Mouse (Mus musculus): ENCODE measurements around the gene Dennd6b. TPM values are rescaled to one million over a fixed set of nuclear protein-coding genes. Genes with fewer than 3 reads are reported as not detected.

The Dennd6b gene
- total and polyA plus RNA-seq, 3 experiments, result 6.1 to 11.4 TPM; not detected in 1

GRCm38 (mm10) chr15:89234052-89234451 lies 37.8 kb upstream of the Dennd6b start:
- H3K4me3 ChIP-seq (ENCODE audit: control insufficient read depth in 1 of 2, insufficient read depth in 1 of 2, low read depth in 2 of 2, low read length in 2 of 2), result no peak overlapping the region
- DNase-seq (ENCODE audit: low read depth, low spot score), result no peak

GRCm38 (mm10) chr15:89233586-89233985 lies 37.3 kb upstream of the Dennd6b start:
- no peak for TF ChIP-seq MAZ (IDR thresholded peaks at IDR 0.05; ENCODE audit: low read depth, low read length)
- peak in 1 of 3 experiments; percentile 7; a peak in 1 of 6 replicates for TF ChIP-seq CTCF (IDR thresholded peaks at IDR 0.05 in 2 of 3, conservative IDR thresholded peaks at IDR 0.05 in 1 of 3; ENCODE audit: control insufficient read depth in 1 of 3, insufficient read depth in 1 of 3, low read depth in 2 of 3, low read length in 3 of 3, poor library complexity in 1 of 3, severe bottlenecking in 1 of 3)
- TF ChIP-seq ETS1 (IDR thresholded peaks at IDR 0.05; ENCODE audit: low read depth, low read length), result peak; percentile 51; the same call in 1 of the 2 replicates
- TF ChIP-seq USF2 (IDR thresholded peaks at IDR 0.05; ENCODE audit: borderline replicate concordance in 1 of 2, insufficient read depth in 1 of 2, low read depth in 1 of 2, low read length in 2 of 2), result no peak
- no peaks in the 10 kb centered on the region for H3K9me3 ChIP-seq (replicated peaks; ENCODE audit: insufficient read depth, low read length)
- H3K79me2 ChIP-seq (ENCODE audit: control insufficient read depth, insufficient read depth, low read length, poor library complexity), result no peaks in the 10 kb centered on the region
- no peak overlapping the region for H3K9ac ChIP-seq (ENCODE audit: control insufficient read depth, low read depth, low read length, poor library complexity, severe bottlenecking)
- peak; percentile 18 for DNase-seq (ENCODE audit: low read depth, low spot score)
- H3K27ac ChIP-seq (ENCODE audit: control insufficient read depth, low read depth, low read length), result no peak overlapping the region
- no peaks in the 10 kb centered on the region; a peak in 1 of 4 replicates for H3K4me1 ChIP-seq (ENCODE audit: control insufficient read depth in 1 of 2, insufficient read depth in 2 of 2, low read length in 2 of 2)
- H3K27me3 ChIP-seq (ENCODE audit: control insufficient read depth in 1 of 2, insufficient read depth in 2 of 2, low read length in 2 of 2), result no peaks in the 10 kb centered on the region
- peaks cover 0 to 5% of the 10 kb centered on the region in 2 experiments; a peak in 2 of 4 replicates for H3K36me3 ChIP-seq (ENCODE audit: control insufficient read depth in 1 of 2, insufficient read depth in 2 of 2, low read length in 2 of 2)
- no peak overlapping the region for H3K4me3 ChIP-seq (ENCODE audit: control insufficient read depth in 1 of 2, insufficient read depth in 1 of 2, low read depth in 2 of 2, low read length in 2 of 2)

More at GRCm38 (mm10) chr15:89234052-89234451, 37.8 kb upstream of the Dennd6b start:
- no peak overlapping the region for H3K27ac ChIP-seq (ENCODE audit: control insufficient read depth, low read depth, low read length)
- H3K9ac ChIP-seq (ENCODE audit: control insufficient read depth, low read depth, low read length, poor library complexity, severe bottlenecking), result no peak overlapping the region
- no peaks in the 10 kb centered on the region for H3K9me3 ChIP-seq (replicated peaks; ENCODE audit: insufficient read depth, low read length)
- TF ChIP-seq ELF1 (IDR thresholded peaks at IDR 0.05; ENCODE audit: low read depth, low read length), result no peak
- TF ChIP-seq POLR2A (IDR thresholded peaks at IDR 0.05; ENCODE audit: control insufficient read depth in 1 of 2, insufficient read depth in 1 of 2, low read depth in 1 of 2, low read length in 2 of 2, poor library complexity in 1 of 2), result no peak
- TF ChIP-seq GATA1 (IDR thresholded peaks at IDR 0.05; ENCODE audit: low read depth, low read length), result no peak
- no peak for TF ChIP-seq E2F4 (IDR thresholded peaks at IDR 0.05; ENCODE audit: borderline replicate concordance, low read depth, low read length)
- TF ChIP-seq USF1 (IDR thresholded peaks at IDR 0.05; ENCODE audit: low read depth, low read length), result no peak
- TF ChIP-seq GABPA (IDR thresholded peaks at IDR 0.05; ENCODE audit: low read depth, low read length), result no peak
- no peak for TF ChIP-seq NRF1 (IDR thresholded peaks at IDR 0.05; ENCODE audit: insufficient read depth, low read depth, low read length, poor library complexity, severe bottlenecking)
- TF ChIP-seq TBP (IDR thresholded peaks at IDR 0.05; ENCODE audit: low read depth, low read length), result no peak
- no peak for TF ChIP-seq POLR2AphosphoS2 (IDR thresholded peaks at IDR 0.05; ENCODE audit: low read length)
- TF ChIP-seq TCF12 (IDR thresholded peaks at IDR 0.05; ENCODE audit: low read depth, low read length), result no peak
- TF ChIP-seq MXI1 (IDR thresholded peaks at IDR 0.05; ENCODE audit: low read depth, low read length), result no peak
- no peak for TF ChIP-seq MAZ (IDR thresholded peaks at IDR 0.05; ENCODE audit: low read depth, low read length)
- no peak for TF ChIP-seq MEF2A (IDR thresholded peaks at IDR 0.05; ENCODE audit: extremely low read depth, insufficient replicate concordance, low read depth, low read length, poor library complexity, severe bottlenecking)
- no peak for TF ChIP-seq CTCF (IDR thresholded peaks at IDR 0.05 in 2 of 3, conservative IDR thresholded peaks at IDR 0.05 in 1 of 3; ENCODE audit: control insufficient read depth in 1 of 3, insufficient read depth in 1 of 3, low read depth in 2 of 3, low read length in 3 of 3, poor library complexity in 1 of 3, severe bottlenecking in 1 of 3)
- TF ChIP-seq CHD1 (IDR thresholded peaks at IDR 0.05; ENCODE audit: low read depth, low read length), result no peak
- no peak for TF ChIP-seq SMC3 (IDR thresholded peaks at IDR 0.05; ENCODE audit: low read depth, low read length)
- no peak for TF ChIP-seq BHLHE40 (IDR thresholded peaks at IDR 0.05; ENCODE audit: borderline replicate concordance, low read depth, low read length)
- TF ChIP-seq RCOR1 (IDR thresholded peaks at IDR 0.05; ENCODE audit: low read depth, low read length), result no peak
- no peak for TF ChIP-seq CHD2 (IDR thresholded peaks at IDR 0.05; ENCODE audit: low read length)
- TF ChIP-seq SIN3A (IDR thresholded peaks at IDR 0.05; ENCODE audit: low read length), result no peak
- H3K79me2 ChIP-seq (ENCODE audit: control insufficient read depth, insufficient read depth, low read length, poor library complexity), result no peaks in the 10 kb centered on the region
- H3K36me3 ChIP-seq (ENCODE audit: control insufficient read depth in 1 of 2, insufficient read depth in 2 of 2, low read length in 2 of 2), result peaks cover 3 to 5% of the 10 kb centered on the region in 2 experiments
- no peaks in the 10 kb centered on the region for H3K27me3 ChIP-seq (ENCODE audit: control insufficient read depth in 1 of 2, insufficient read depth in 2 of 2, low read length in 2 of 2)
- H3K4me1 ChIP-seq (ENCODE audit: control insufficient read depth in 1 of 2, insufficient read depth in 2 of 2, low read length in 2 of 2), result peaks cover 2 to 3% of the 10 kb centered on the region in 2 experiments; a peak in 3 of 4 replicates

Measured in MEL (cell line).